Mouse (Mus musculus) limb, embryonic 10.5 days (tissue): ENCODE results near the gene Galns. TPM values are rescaled to one million over a fixed set of nuclear protein-coding genes. Genes with fewer than 3 reads are reported as not detected.
A peak's percentile ranks its signal among the peaks of the same experiment; 100 is the strongest.
"Not testable (repeated sequence)": the region's sequence is repeated elsewhere in the genome, so short reads cannot be mapped to it uniquely, and the experiment has no call there.

Experiments
- DNase-seq: peaks from one replicate; pipeline ENCODE4 v3.0.0-alpha.2; 2017; ENCODE audit warnings: low spot score
- H3K27ac ChIP-seq: fragments of 300-500 bp; sonication (generic); 2 replicates; pipeline ENCODE4 v1.5.1; 2016; ENCODE audit warnings: mild to moderate bottlenecking
- H3K27me3 ChIP-seq: fragments of 300-500 bp; sonication (generic); 2 replicates; pipeline ENCODE4 v1.6.1; 2016; ENCODE audit warnings: low read depth, mild to moderate bottlenecking; ENCODE audit not compliant: poor library complexity, severe bottlenecking
- H3K36me3 ChIP-seq: fragments of 300-500 bp; sonication (generic); 2 replicates; pipeline ENCODE4 v1.6.1; 2016; ENCODE audit warnings: mild to moderate bottlenecking, moderate library complexity
- H3K4me1 ChIP-seq: fragments of 300-500 bp; sonication (generic); 2 replicates; pipeline ENCODE4 v1.6.1; 2016
- H3K4me3 ChIP-seq: fragments of 300-500 bp; sonication (generic); 2 replicates; pipeline ENCODE4 v1.5.1; 2016; ENCODE audit warnings: mild to moderate bottlenecking, moderate library complexity
- H3K9me3 ChIP-seq: fragments of 300-500 bp; sonication (generic); replicated peaks from 2 replicates; pipeline ENCODE4 v1.6.1; 2016; ENCODE audit warnings: mild to moderate bottlenecking
- WGBS: fragments of 180-500 bp; shearing (Covaris S2); methylation state at CpG from one replicate; pipeline ENCODE4 v1.1.7; 2016; 5-methylcytosine and 5-hydroxymethylcytosine counted together
- polyA plus RNA-seq: library from polyadenylated mRNA; unstranded; fragments of >200 nt; fragmentation: Nextera tagmentation; extraction: Ambion mirVana; gene quantifications from 2 replicates; pipeline ENCODE4 v1.2.1, GENCODE M21; 2016

The Galns gene
- polyA plus RNA-seq, 1 experiment from 2014 or later = 5.7 TPM

DNA sequence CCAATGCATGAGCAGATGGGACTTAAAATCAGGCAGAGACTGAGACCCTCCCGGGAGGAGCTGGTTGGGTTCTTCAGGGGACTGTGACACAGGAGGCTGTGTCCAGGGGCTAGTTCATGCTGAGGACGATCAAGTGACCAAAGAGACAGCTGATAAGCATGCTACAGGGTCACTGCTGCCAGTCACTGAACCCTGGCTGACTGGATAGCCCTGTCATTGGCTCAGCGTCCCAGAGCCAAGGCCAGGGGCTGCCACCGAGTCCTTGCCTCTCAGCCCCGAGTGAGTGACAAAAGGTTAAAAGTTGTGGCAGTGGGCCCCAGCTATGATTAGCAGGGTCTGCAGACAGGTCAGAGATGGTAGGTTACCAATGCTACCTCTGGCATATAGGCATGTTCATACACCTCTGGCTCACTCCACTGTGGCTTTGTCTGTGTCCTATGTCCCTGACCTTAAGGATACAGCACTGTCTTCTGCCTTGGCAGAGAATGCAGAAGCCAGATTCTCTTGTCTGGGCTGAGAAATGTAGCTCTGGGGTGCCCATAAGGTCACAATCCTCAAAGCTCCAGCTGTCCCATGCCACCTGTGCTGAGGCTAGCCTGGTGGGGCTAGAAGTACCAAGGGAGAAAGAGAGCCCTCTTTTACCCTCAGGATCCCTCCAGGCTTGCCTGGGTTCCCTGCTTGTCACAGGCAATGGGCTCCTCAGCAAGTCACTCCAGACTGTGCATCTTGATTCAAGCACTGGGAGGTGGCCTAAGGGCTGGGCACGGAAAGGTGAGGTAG, 33.1 kb upstream of the Galns start:
- H3K27me3 ChIP-seq = peaks cover 17% of the 10 kb centered on the region; the same call in 1 of the 2 replicates
- DNase-seq = no peak
- H3K4me1 ChIP-seq = peaks cover 60% of the 10 kb centered on the region
- WGBS = 74% methylated on average over 6 of the region's 6 CpGs
- peaks cover 15% of the 10 kb centered on the region for H3K36me3 ChIP-seq
- H3K27ac ChIP-seq = peak overlapping the region; percentile 50
- no peak overlapping the region for H3K4me3 ChIP-seq
- H3K9me3 ChIP-seq = no peaks in the 10 kb centered on the region

DNA sequence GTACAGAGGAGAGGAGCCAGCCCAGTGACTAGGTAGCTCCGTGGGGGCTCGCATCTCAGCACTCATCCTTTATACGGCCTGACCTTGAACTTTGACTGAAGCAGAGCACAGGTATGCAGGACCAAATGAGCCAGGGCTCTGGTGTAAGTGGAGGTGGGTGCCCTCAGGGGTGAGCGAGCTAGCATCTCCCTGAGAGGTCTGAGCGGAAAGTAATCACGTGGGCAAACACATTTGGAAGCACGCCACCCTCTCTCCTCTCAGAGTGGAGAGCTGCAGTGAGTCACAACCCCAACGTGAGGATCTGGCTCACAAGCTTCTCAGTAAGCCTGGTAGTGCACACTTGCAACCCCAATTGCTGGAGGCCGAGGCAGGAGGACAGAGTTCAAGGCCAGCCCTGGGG, 30.8 kb upstream of the Galns start:
- WGBS = 73% methylated on average over 9 of the region's 9 CpGs
- peaks cover 61% of the 10 kb centered on the region for H3K4me1 ChIP-seq
- DNase-seq = no peak
- peaks cover 17% of the 10 kb centered on the region; the same call in 1 of the 2 replicates for H3K27me3 ChIP-seq
- peaks cover 15% of the 10 kb centered on the region for H3K36me3 ChIP-seq
- H3K4me3 ChIP-seq = no peak overlapping the region
- no peaks in the 10 kb centered on the region for H3K9me3 ChIP-seq
- H3K27ac ChIP-seq = no peak overlapping the region; the same call in 1 of the 2 replicates

DNA sequence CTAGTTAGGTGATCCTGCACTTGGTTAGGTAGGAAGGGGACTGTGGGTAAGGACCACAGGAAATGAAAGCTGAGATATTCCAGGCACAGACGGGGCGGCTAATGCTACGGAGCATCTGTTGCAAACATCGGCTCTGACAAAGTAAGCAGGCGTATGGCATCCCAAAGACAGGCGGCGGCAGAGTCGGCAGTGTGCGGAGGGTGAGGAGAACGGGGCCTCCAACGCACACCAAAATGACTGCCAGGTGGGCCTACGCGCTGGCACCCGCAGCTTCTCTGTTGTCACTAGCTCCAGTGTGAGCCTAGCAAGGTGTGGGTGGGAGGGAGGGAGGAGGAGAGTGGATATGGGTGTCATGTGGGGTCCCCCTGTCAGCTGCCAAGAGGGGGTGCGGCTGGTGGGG, 30.1 kb upstream of the Galns start:
- peaks cover 68% of the 10 kb centered on the region for H3K4me1 ChIP-seq
- no peak for DNase-seq
- WGBS = 75% methylated on average over 15 of the region's 15 CpGs
- peaks cover 17% of the 10 kb centered on the region; the same call in 1 of the 2 replicates for H3K27me3 ChIP-seq
- no peaks in the 10 kb centered on the region for H3K9me3 ChIP-seq
- no peak overlapping the region for H3K4me3 ChIP-seq
- peaks cover 15% of the 10 kb centered on the region for H3K36me3 ChIP-seq
- H3K27ac ChIP-seq = peak overlapping the region; percentile 33; the same call in 1 of the 2 replicates

DNA sequence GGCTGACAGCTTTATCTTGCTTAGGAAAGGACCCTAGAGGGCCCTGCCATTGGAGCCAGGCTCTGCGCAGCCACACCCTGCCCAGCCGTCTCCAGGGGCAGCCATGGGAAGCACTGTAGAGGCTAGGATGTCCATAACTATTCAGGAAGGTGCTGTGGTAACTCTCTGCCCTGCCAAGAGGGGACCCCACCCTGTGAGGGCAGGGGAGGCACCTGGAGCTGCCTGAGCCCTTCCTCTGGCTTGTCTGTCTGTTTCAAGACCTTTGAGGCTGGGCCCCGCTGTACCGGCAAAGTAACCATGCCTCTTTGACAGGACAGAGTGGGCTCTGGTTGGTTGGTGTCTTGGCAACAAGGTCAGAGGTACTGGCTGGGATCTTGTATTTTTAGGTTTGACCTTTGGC, 29.6 kb upstream of the Galns start:
- H3K36me3 ChIP-seq = peaks cover 15% of the 10 kb centered on the region
- H3K27me3 ChIP-seq = peaks cover 14% of the 10 kb centered on the region; the same call in 1 of the 2 replicates
- no peak for DNase-seq
- 0 out of 2 replicates have a peak overlapping the region, but pooled peaks have one; percentile 8 for H3K27ac ChIP-seq
- H3K4me3 ChIP-seq = no peak overlapping the region
- WGBS = 74% methylated on average over 4 of the region's 4 CpGs
- peaks cover 74% of the 10 kb centered on the region for H3K4me1 ChIP-seq
- H3K9me3 ChIP-seq = no peaks in the 10 kb centered on the region

DNA sequence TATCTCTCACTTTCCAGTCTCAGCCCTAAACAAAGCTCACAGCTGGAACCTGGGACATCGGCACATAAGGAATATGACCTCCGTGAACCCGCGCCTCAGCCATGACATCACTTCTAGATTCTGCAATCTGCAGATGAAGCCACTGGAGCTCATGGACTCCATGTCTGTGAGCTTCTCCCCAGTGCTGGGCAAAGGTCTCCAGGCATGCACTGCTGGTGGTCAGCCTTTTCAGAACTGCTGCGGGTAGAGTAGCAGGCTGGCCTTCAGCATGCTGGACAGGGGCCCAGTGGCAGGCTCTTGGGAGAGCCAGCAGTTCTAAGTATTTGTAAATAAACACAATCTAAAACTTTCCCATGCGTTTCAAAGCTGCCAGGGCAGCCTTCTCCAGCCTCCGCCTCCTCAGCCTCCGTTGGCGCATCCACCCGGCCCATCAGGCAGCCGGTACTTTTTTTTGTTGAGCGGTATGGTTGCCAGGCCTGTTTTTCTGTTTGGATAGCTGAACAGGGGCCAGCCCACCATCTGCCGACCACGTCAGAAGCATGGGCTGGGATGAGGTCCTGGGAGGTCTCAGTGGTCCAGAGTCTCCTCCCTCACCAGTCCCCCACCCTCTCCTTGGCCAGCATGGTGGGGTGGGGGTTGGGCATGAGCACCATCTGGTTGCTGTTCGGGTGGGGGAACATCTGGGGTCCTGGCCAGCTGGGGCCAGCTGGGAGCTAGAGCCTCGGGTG, 28.4 kb upstream of the Galns start:
- no peak for DNase-seq
- Histone ChIP-seq H3K27me3 (peaks cover 4% of the 10 kb centered on the region; the same call in 1 of the 2 replicates), H3K4me3 (peak overlapping the region; percentile 10; the same call in 1 of the 2 replicates), H3K36me3 (peaks cover 25% of the 10 kb centered on the region), H3K9me3 (no peaks in the 10 kb centered on the region), H3K27ac (peak overlapping the region; percentile 73), H3K4me1 (peaks cover 79% of the 10 kb centered on the region)
- WGBS = 28% methylated on average over 16 of the region's 16 CpGs

DNA sequence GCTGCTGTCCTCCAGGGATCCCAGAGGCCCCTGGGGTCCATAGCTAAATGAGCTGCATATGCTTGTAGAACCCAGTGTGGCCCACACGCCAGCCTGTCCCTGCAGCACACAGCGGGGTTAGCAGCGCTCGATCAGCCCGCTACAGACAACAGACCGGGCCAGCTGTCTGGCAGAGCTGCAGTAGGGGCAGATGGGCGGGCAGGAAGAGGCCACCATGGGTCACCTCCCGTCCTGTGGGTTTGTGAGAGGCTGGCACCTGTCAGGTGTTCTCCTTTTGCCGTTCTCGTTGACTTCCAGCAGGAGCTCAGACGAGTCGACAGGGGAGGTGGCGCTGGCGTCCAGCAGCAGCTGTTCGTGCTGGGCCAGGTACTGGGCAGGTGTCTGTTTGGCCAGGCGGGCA, 27.3 kb upstream of the Galns start:
- peaks cover 68% of the 10 kb centered on the region for H3K4me1 ChIP-seq
- WGBS = 83% methylated on average over 16 of the region's 16 CpGs
- H3K9me3 ChIP-seq = no peaks in the 10 kb centered on the region
- DNase-seq = no peak
- no peak overlapping the region for H3K4me3 ChIP-seq
- 0 out of 2 replicates have a peak overlapping the region, but pooled peaks have one; percentile 73 for H3K27ac ChIP-seq
- H3K27me3 ChIP-seq = no peaks in the 10 kb centered on the region
- peaks cover 33% of the 10 kb centered on the region for H3K36me3 ChIP-seq

DNA sequence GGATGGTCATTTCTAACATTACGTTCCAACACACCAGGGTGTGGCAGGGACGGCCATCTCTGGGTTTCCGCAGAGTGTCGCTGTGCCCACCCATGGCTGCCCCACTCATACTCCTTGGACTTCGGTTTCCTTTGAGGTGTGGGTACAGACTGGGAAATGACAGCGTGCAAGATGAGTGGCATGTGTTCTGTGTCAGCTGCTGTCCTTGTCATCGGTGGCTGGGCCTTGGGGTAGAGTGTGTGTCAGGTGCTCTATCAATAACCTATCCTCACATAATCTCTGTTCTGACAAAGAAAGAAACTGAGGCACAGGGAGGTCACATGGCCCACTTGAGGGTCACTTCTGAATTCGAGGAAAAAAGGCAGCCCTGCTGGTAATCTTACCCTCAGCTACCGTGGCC, 26.0 kb upstream of the Galns start:
- no peak overlapping the region for H3K4me3 ChIP-seq
- H3K27me3 ChIP-seq = no peaks in the 10 kb centered on the region
- no peaks in the 10 kb centered on the region for H3K9me3 ChIP-seq
- H3K4me1 ChIP-seq = peaks cover 67% of the 10 kb centered on the region
- H3K36me3 ChIP-seq = peaks cover 39% of the 10 kb centered on the region
- no peak for DNase-seq
- 91% methylated on average over 9 of the region's 9 CpGs for WGBS
- H3K27ac ChIP-seq = peak overlapping the region; percentile 11; the same call in 1 of the 2 replicates

DNA sequence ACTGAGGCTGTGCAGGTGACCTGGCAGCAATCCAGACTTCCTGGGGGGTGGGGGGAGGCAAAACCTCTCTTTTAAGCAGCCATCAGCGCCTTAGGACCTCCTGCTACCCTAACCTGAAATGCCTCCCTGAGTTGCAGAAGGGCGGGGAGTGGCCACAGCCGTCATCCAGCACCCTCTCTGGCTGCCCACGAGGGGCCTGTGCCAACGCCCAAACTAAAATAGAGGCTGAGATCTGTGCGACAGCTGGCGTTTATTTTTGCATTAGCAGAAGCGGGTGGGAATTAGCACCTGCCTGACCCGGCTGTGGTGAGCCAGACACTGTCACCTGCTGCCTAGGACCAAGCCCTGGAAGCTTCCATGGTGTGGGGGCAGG, 25.5 kb upstream of the Galns start:
- 68% methylated on average over 9 of the region's 9 CpGs for whole genome bisulfite sequencing
- DNase-seq = no peak

DNA sequence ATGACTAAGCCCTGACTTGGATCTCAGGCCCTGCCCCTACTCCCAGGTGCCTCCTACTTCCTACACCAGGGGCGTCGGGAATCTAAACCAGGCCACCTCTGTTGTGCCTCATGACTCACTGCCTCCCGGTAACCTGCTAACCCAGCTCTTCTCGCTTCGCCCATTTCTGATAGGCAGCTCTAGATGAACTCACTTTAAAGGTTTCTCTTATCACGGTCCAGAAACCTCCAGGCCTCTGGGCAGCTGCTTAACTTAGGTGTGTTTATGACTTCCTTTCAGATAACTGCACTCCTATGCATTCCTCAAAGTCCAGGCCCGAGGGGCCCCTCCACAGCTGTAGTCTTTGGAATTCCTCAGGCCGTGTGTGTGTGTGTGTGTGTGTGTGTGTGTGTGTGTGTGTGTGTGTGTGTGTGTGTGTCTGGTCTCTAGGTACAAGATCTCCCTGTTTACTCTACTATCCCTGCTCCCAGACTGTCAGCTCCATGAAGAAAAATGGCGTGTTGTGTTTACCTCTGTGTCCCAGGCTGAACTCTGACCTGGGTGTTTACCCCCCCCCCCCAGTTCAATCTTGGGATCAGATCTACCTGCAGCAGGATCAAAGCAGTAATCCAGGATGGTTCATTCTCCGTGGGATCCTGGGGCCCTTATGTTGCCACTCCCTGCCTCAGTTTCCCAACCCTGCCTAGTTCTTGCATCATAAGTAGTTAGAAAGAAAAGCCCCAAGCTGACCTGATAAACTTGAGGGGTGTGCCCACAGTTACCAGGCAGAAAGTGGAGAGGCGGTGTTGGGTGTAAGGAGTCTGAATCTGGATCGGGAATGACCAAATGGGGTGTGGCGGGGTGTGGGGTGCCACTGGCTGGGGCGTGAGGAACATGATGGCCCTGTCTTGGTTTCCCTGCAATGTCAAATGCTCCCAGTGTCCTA, 24.9 kb upstream of the Galns start:
- 45% methylated on average over 14 of the region's 14 CpGs for WGBS
- Histone ChIP-seq H3K27me3 (no peaks in the 10 kb centered on the region), H3K9me3 (no peaks in the 10 kb centered on the region), H3K4me1 (peaks cover 56% of the 10 kb centered on the region), H3K4me3 (no peak overlapping the region), H3K27ac (peak overlapping the region; percentile 11; the same call in 1 of the 2 replicates), H3K36me3 (peaks cover 36% of the 10 kb centered on the region)
- no peak for DNase-seq

More for the DNA sequence above, 25.5 kb upstream of the Galns start:
- H3K36me3 ChIP-seq = peaks cover 36% of the 10 kb centered on the region
- peaks cover 62% of the 10 kb centered on the region for H3K4me1 ChIP-seq
- no peaks in the 10 kb centered on the region for H3K27me3 ChIP-seq
- no peak overlapping the region for H3K4me3 ChIP-seq
- no peaks in the 10 kb centered on the region for H3K9me3 ChIP-seq
- peak overlapping the region; percentile 11; the same call in 1 of the 2 replicates for H3K27ac ChIP-seq

DNA sequence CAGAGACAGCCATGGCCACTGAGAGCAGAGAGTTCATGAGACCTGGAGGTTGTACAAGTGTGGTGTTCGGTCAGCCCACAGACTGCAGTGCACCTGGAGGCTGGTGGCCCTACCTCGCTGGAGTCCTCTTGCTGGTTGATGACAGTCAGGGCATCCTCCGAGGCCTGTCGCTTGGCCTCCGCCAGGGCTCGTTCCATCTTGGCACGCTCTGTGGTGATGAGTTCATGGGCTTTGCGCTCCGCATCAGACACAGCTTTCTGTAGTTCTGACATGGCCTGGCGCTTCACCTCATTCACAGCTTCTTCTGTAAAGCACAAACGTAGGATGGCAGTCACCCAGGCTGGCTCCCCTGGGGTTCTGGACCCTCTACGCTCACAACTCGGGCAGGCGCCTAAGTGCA, 21.9 kb upstream of the Galns start:
- Histone ChIP-seq H3K27ac (no peak overlapping the region), H3K27me3 (0 out of 2 replicates have a peak, but pooled peaks cover 10% of the 10 kb centered on the region), H3K36me3 (peaks cover 32% of the 10 kb centered on the region), H3K4me1 (peaks cover 35% of the 10 kb centered on the region), H3K9me3 (no peaks in the 10 kb centered on the region), H3K4me3 (no peak overlapping the region)
- no peak for DNase-seq
- 93% methylated on average over 14 of the region's 14 CpGs for WGBS

DNA sequence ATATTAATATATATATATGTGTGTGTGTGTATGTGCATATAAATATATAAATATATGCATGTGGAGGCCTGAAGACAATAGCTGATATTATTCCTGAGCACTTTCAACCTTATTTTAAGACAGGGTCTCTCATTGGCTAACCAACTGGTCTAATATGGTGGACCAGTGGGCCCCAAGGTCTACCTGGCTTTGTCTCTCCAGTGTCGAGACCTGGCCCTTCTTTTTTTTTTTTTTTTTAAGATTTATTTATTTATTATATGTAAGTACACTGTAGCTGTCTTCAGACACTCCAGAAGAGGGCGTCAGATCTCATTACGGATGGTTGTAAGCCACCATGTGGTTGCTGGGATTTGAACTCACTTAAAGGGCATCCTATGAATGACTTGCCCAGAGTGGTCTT, 20.9 kb upstream of the Galns start:
- H3K4me3 ChIP-seq, H3K27ac ChIP-seq, H3K9me3 ChIP-seq, DNase-seq: not testable (repeated sequence)
- 0 out of 2 replicates have a peak, but pooled peaks cover 11% of the 10 kb centered on the region for H3K27me3 ChIP-seq
- H3K4me1 ChIP-seq = peaks cover 28% of the 10 kb centered on the region
- H3K36me3 ChIP-seq = peaks cover 32% of the 10 kb centered on the region
- WGBS = 91% methylated on average over 3 of the region's 3 CpGs

DNA sequence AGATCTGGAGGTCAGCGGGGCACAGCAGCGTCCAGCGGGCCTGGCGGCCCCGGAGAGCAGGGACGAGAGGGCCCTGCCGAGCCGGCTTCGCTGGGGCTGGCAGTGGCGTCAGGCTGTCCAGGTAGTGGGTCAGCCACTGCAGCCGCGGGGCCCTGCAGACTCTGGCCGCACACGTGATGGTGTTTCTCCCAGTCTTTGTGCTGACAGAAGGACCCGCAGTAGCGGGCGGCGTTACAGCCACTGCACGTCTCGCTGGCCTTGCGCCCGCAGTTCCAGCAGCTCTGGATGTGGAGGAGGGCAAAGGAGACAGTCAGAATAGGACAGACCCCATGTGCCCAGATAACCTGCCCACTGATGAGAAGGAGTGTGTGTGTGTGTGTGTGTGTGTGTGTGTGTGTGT, 19.4 kb upstream of the Galns start:
- peak overlapping the region; percentile 18; the same call in 1 of the 2 replicates for H3K4me3 ChIP-seq

More for the DNA sequence above, 19.4 kb upstream of the Galns start:
- Histone ChIP-seq H3K36me3 (peaks cover 32% of the 10 kb centered on the region), H3K4me1 (peaks cover 16% of the 10 kb centered on the region), H3K27ac (peak overlapping the region; percentile 59), H3K9me3 (no peaks in the 10 kb centered on the region), H3K27me3 (0 out of 2 replicates have a peak, but pooled peaks cover 11% of the 10 kb centered on the region)
- WGBS = 65% methylated on average over 22 of the region's 22 CpGs
- DNase-seq = no peak
